Mouse (Mus musculus): Measurements from ENCODE around the gene Hunk.

GRCm38 (mm10) chr16:90424391-90424790 is 38.6 kb downstream of the Hunk start:
- TF ChIP-seq CTCF (IDR thresholded peaks at IDR 0.05; ENCODE audit: borderline replicate concordance, control insufficient read depth, extremely low read depth, insufficient read depth, low read length, poor library complexity) (no peak), POLR2A (IDR thresholded peaks at IDR 0.05; ENCODE audit: control insufficient read depth, extremely low read depth, insufficient read depth, low read length, poor library complexity) (no peak)

Data from thymus, adult 2 months (tissue).